7 mouse cellular contexts compared by ENCODE assay signal in the genomic region with DNA sequence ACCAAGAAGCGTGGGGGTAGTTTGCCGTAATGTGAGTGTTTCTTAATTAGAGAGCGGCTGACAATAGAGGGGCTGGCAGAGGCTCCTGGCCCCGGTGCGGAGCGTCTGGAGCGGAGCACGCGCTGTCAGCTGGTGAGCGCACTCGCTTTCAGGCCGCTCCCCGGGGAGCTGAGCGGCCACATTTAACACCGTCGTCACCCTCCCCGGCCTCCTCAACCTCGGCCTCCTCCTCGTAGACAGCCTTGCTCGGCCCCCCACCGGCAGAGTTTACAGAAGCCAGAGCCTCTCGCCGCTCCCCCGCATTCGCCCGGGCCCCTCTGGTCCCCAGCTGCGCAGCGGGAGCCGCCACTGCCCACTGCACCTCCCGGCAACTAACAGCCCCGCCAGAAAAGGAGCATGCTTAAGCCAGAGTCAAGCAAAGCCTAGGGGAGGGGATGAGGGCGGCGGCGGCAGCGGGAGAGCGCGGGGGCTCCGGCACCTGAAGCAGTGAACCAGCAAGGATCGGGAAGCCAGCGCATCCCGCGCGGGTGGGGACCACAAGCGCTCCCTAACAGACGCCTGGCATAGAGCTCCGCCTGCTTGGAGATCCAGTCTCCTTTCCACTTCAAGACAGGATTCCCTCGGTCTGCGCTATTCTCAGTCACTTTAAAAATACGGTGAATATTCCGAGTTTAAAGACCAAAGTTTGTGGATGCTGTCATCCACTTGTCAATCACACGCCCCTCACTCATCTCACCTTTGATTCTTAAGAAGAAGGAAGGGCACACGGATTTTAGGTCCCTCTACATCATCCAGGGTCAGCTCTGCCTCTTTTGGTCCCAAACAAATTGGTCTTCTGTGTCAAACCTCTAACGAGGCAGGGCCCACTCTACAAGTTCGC. TPM values are rescaled to one million over a fixed set of nuclear protein-coding genes. Genes with fewer than 3 reads are reported as not detected.
DNase-seq lines count a peak whose midpoint lies in the region; ATAC-seq and TF ChIP-seq lines count a peak whose summit lies in the region.

No protein-coding gene starts in this region.

- no peak for TF ChIP-seq CTCF in liver, postnatal 0 days (IDR thresholded peaks at IDR 0.05; ENCODE audit: low read depth)

- no peak overlapping the region for H3K27ac ChIP-seq in liver, embryonic 11.5 days (ENCODE audit: low read depth, low read length)
- H3K27ac ChIP-seq in liver, postnatal 0 days (ENCODE audit: low read depth), result no peak overlapping the region
- no peak overlapping the region for H3K27ac ChIP-seq in forebrain, embryonic 15.5 days (replicated peaks)
- no peak overlapping the region for H3K27ac ChIP-seq in limb, embryonic 10.5 days

- no peak for TF ChIP-seq EP300 in liver, postnatal 0 days (IDR thresholded peaks at IDR 0.05; ENCODE audit: low read depth)

- H3K4me1 ChIP-seq in liver, embryonic 11.5 days (replicated peaks; ENCODE audit: control insufficient read depth, insufficient read depth, low read length), result no peaks in the 10 kb centered on the region; the same call in 1 of the 2 replicates
- H3K4me1 ChIP-seq in liver, postnatal 0 days (ENCODE audit: insufficient read depth), result no peaks in the 10 kb centered on the region
- H3K4me1 ChIP-seq in forebrain, embryonic 15.5 days, result peaks cover 21% of the 10 kb centered on the region
- peaks cover 14% of the 10 kb centered on the region for H3K4me1 ChIP-seq in limb, embryonic 10.5 days

- peak overlapping the region; percentile 41 for H3K4me3 ChIP-seq in liver, embryonic 11.5 days (ENCODE audit: low read depth, low read length)
- no peak overlapping the region for H3K4me3 ChIP-seq in liver, postnatal 0 days (ENCODE audit: low read depth, low read length)
- peak overlapping the region; percentile 48 for H3K4me3 ChIP-seq in forebrain, embryonic 15.5 days
- H3K4me3 ChIP-seq in limb, embryonic 10.5 days, result peak overlapping the region; percentile 53

- 2% methylated on average over 54 of the region's 54 CpGs for WGBS in liver, embryonic 11.5 days
- WGBS in liver, postnatal 0 days (ENCODE audit: insufficient replicate concordance), result 3% methylated on average over 42 of the region's 54 CpGs
- 1% methylated on average over 53 of the region's 54 CpGs for WGBS in forebrain, embryonic 15.5 days
- under 1% methylated on average over 54 of the region's 54 CpGs for WGBS in limb, embryonic 10.5 days

- DNase-seq in liver, embryonic 11.5 days (ENCODE audit: low spot score), result no peak
- DNase-seq in liver, postnatal 0 days, result no peak
- peak; percentile 14 to 16 for DNase-seq in cerebellum, postnatal 36 days
- DNase-seq in limb, embryonic 10.5 days (ENCODE audit: low spot score), result peak; percentile 58
- DNase-seq in retina, postnatal 1 day, result peak; percentile 69
- no peak for DNase-seq in thymus, postnatal 36 days

- H3K27me3 ChIP-seq in liver, embryonic 11.5 days (replicated peaks; ENCODE audit: control insufficient read depth, insufficient read depth, low read length), result peaks cover 61% of the 10 kb centered on the region
- peaks cover 50% of the 10 kb centered on the region for H3K27me3 ChIP-seq in liver, postnatal 0 days (ENCODE audit: insufficient read depth, low read length)
- H3K27me3 ChIP-seq in forebrain, embryonic 15.5 days, result peaks cover 57% of the 10 kb centered on the region
- H3K27me3 ChIP-seq in limb, embryonic 10.5 days (ENCODE audit: low read depth, poor library complexity, severe bottlenecking), result peaks cover 81% of the 10 kb centered on the region

- no peaks in the 10 kb centered on the region for H3K36me3 ChIP-seq in liver, embryonic 11.5 days (ENCODE audit: control insufficient read depth, insufficient read depth, low read length)
- H3K36me3 ChIP-seq in liver, postnatal 0 days (replicated peaks; ENCODE audit: insufficient read depth, low read length), result no peaks in the 10 kb centered on the region
- no peaks in the 10 kb centered on the region for H3K36me3 ChIP-seq in forebrain, embryonic 15.5 days
- H3K36me3 ChIP-seq in limb, embryonic 10.5 days, result no peaks in the 10 kb centered on the region

- peak overlapping the region; percentile 59 for H3K4me2 ChIP-seq in liver, embryonic 11.5 days
- no peak overlapping the region for H3K4me2 ChIP-seq in liver, postnatal 0 days (ENCODE audit: low read depth, low read length)
- peak overlapping the region; percentile 89 for H3K4me2 ChIP-seq in forebrain, embryonic 15.5 days (replicated peaks)

- H3K9me3 ChIP-seq in liver, embryonic 11.5 days (ENCODE audit: control insufficient read depth, low read length), result no peaks in the 10 kb centered on the region
- no peaks in the 10 kb centered on the region for H3K9me3 ChIP-seq in liver, postnatal 0 days (ENCODE audit: low read length)
- H3K9me3 ChIP-seq in forebrain, embryonic 15.5 days, result no peaks in the 10 kb centered on the region
- H3K9me3 ChIP-seq in limb, embryonic 10.5 days (replicated peaks), result no peaks in the 10 kb centered on the region

- ATAC-seq in liver, embryonic 11.5 days (replicated peaks; ENCODE audit: low FRiP score), result 0 out of 2 replicates have a peak, but pooled peaks have one; percentile 12
- ATAC-seq in liver, postnatal 0 days, result no peak
- ATAC-seq in forebrain, embryonic 15.5 days (replicated peaks), result peak; percentile 81

- H3K9ac ChIP-seq in liver, embryonic 11.5 days (ENCODE audit: low read depth, low read length), result no peak overlapping the region
- H3K9ac ChIP-seq in liver, postnatal 0 days (replicated peaks), result no peak overlapping the region
- H3K9ac ChIP-seq in forebrain, embryonic 15.5 days (replicated peaks), result peak overlapping the region; percentile 23

RNA-seq across cellular contexts. Expression of a gene that starts 5.8 kb away (rescaled TPM):
- polyA plus RNA-seq in liver, embryonic 11.5 days (2014; fragmentation: Nextera tagmentation; extraction: Ambion mirVana), result not detected in 2 replicates
- polyA plus RNA-seq in liver, postnatal 0 days (2015; fragmentation: Nextera tagmentation; extraction: Ambion mirVana), result not detected in 2 replicates
- polyA plus RNA-seq in forebrain, embryonic 15.5 days (2015; fragmentation: Nextera tagmentation; extraction: Ambion mirVana), result 0.26 TPM in 1 of 2 replicates, not detected in the other
- polyA plus RNA-seq in limb, embryonic 10.5 days (2016; fragmentation: Nextera tagmentation; extraction: Ambion mirVana), result not detected in 2 replicates

Comparison
In these comparisons a context has a peak if more than half of its experiments do, and no peak if none do; other contexts are left out.
1. DNase-seq: peak in cerebellum, postnatal 36 days (2 of 2), limb, embryonic 10.5 days (single experiment) and retina, postnatal 1 day (single experiment); none in liver, embryonic 11.5 days (single experiment), liver, postnatal 0 days (single experiment) and thymus, postnatal 36 days (0 of 2).